Mouse (Mus musculus) brown adipose tissue, adult 24 weeks (tissue): ENCODE measurements around the gene Sh3glb1. TPM values are rescaled to one million over a fixed set of nuclear protein-coding genes. Genes with fewer than 3 reads are reported as not detected.
"Not testable (repeated sequence)": the region's sequence is repeated elsewhere in the genome, so short reads cannot be mapped to it uniquely, and the experiment has no call there.

Experiments used
- H3K27ac ChIP-seq: fragments of 200-500 bp; replicated peaks from 2 replicates; pipeline ENCODE4 v1.5.1; 2012; ENCODE audit warnings: low read depth, mild to moderate bottlenecking, low read length
- H3K4me1 ChIP-seq: fragments of 200-500 bp; 2 replicates; pipeline ENCODE4 v1.6.1; 2012; ENCODE audit warnings: low read length, mixed read lengths; ENCODE audit not compliant: control insufficient read depth, insufficient read depth, insufficient read length
- H3K4me3 ChIP-seq: fragments of 200-500 bp; 2 replicates; pipeline ENCODE4 v1.5.1; 2012; ENCODE audit warnings: low read depth, mild to moderate bottlenecking, low read length, moderate library complexity; ENCODE audit not compliant: insufficient read depth
- polyA plus RNA-seq: library from polyadenylated mRNA; stranded (reverse); fragments of >200 nt; gene quantifications from 2 replicates; pipeline ENCODE4 v1.2.4, GENCODE M21; 2012; ENCODE audit not compliant: missing spikeins, insufficient read depth, insufficient read length

Gene Sh3glb1
- polyA plus RNA-seq, result 539 and 866 TPM in 2 replicates

DNA sequence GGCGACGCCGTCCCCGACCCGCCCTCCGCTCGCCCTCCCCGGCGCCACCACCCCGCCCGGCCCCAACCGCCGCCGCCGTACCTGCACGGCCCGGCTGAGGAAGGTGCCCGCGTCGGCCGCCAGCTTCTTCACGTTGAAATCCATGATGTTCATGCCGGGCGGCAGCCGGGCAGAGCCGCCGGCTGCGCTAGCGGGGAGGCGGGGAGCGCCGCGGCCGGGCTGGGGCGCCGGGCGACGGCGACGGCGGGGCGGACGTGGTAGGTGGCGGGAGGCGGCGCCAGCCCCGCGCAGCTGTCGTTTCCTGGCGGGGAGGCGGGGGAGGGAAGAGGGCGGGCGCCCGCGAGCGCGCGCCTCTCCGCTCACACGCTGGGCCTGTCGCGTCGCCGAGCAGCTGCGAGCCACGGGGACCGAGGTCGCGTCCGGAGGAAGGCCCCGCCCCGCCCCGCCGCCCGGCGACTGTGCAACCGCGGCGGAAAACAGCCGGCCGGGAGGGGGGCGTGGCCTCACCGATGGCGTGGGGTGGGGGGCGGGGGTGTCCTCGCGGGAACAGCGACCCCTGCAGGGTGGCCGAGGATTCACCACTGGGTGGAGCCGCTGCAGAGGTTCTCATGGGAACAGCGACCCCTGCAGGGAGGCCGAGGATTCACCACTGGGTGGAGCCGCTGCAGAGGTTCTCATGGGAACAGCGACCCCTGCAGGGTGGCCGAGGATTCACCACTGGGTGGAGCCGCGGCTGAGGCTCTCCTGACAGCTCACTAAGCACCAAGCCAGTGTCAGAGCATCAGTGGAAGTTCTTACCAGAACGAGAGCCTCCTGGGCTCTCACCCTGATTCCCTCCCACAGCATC is at the start of gene Sh3glb1:
Sh3glb1 (minus strand) TSS at position 435 of the 847 bp plus-strand sequence.
- Histone ChIP-seq H3K4me3 (peak within 1 kb of the TSS; percentile 82), H3K27ac (peak within 1 kb of the TSS; percentile 99)

DNA sequence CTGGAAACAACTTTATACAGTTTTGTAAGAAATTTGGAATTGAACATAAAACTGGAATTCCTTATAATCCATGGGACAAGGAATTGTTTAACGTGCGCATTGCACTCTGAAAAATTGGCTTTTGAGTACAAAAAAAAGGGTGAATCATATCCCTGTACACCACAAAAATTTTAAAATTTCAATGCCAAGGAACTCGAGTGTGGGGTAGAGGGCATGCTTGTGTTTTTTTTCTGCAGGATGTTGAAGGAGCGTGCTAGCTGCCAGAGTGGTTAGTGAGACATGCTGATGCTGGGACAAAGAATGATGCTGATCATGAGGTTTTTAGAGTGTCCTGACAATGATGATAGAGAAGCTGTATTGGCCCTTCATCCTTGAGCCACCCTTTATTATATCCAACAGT is 45.0 kb upstream of the Sh3glb1 start:
- no peaks in the 10 kb centered on the region for H3K4me1 ChIP-seq
- no peak overlapping the region for H3K4me3 ChIP-seq
- no peak overlapping the region for H3K27ac ChIP-seq

More for the DNA sequence above, at the start of gene Sh3glb1:
- peaks cover 10% of the 10 kb centered on the region; the same call in 1 of the 2 replicates for H3K4me1 ChIP-seq

DNA sequence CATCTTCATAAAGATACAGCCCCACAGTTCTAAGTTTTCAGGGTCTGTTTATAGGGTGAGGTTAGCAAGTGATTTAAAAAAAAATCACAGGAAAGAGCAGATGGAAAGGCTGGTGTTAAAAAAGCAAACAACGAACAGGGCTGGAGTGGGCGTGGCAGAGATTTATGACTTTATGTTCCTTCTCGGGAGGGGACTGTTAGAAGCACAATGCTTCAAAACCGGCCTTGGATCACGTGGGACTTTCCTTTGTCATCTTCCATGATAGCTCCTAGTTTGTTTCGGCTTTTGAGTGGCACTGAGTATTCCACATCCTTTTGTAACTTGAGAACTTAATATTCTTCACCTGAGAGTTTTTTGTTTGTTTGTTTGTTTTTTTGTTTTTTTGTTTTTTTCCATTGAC is 41.3 kb upstream of the Sh3glb1 start:
- Histone ChIP-seq H3K4me1 (no peaks in the 10 kb centered on the region), H3K27ac (no peak overlapping the region), H3K4me3 (no peak overlapping the region)

DNA sequence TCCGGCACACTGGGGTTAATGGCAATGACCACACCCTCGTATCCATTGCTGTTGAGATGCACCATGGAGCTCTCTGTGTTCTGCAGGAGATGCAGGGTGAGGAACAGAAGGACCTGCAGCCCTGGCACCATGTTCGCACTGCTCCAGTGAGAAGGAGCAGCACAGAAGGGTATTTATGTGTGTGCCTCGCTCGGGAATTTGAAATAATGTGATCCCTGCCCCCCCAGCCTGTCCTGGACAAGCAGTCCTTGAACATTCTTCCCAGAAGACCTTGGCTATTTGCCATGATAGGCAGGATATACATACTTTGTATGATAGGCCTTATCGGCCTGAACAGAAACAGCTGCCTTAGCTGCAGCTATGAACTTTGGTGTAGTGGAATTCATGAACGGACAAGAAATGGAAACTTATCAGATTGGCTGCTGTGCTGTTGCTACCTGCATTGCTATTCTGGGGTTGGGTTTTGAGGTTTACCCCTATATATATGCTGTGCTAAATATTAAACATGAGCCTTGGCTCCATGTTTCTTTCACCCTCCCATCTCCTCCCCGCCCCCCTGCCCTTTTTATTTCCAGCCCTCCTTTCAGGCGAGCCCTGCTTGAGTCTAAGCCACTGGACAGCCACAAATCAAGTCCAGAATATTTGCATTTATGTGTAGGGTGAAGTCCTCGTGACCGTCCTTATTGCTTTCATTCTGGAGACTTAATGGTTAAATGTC is 40.6 kb upstream of the Sh3glb1 start, which contains the start of gene Clca3a1:
Clca3a1 (minus strand) TSS at position 386 of the 718 bp plus-strand sequence.
- no peak within 1 kb of the TSS for H3K27ac ChIP-seq
- H3K4me1 ChIP-seq, result no peaks in the 10 kb centered on the region; the same call in 1 of the 2 replicates
- H3K4me3 ChIP-seq, result no peak within 1 kb of the TSS

DNA sequence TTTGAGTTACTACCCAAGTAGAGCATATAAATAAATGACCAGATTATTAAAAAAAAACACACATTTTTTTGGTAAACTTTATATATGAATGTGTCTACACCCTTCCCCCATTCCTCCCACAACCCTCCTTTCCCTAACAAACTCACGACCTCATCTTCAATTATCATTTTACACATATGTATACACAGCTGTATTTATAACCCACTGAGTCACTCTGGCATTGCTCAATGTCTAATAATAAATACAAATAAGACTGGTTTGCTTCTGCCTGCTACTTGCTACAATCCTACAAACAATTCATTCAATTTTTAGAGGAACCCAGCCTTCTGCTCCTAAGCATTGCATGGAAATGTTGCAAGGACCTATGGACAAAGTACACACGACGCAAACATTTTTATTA is 39.6 kb upstream of the Sh3glb1 start:
- no peaks in the 10 kb centered on the region; the same call in 1 of the 2 replicates for H3K4me1 ChIP-seq
- H3K27ac ChIP-seq, result no peak overlapping the region
- no peak overlapping the region for H3K4me3 ChIP-seq

DNA sequence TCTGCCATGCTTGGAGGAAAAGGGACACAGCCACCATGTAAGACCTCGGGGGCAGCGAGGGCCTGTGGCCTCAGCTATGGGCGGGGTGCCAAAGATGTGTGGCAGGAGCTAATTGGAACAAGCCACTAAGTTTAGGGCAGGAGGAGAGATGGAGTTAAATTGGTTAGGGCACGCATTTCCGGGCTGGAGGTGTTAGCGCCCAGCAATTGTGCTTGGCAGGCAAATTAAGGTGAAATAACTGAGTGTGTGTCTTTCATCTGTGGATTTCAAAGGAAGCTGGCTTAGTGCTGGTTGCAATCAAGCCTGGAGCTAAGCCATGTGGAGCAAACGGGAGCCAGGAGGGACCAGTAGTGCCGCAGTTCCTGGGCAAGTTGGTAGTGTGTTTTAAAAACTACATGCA is 36.0 kb upstream of the Sh3glb1 start:
- not testable (repeated sequence) for H3K27ac ChIP-seq, H3K4me1 ChIP-seq, H3K4me3 ChIP-seq

DNA sequence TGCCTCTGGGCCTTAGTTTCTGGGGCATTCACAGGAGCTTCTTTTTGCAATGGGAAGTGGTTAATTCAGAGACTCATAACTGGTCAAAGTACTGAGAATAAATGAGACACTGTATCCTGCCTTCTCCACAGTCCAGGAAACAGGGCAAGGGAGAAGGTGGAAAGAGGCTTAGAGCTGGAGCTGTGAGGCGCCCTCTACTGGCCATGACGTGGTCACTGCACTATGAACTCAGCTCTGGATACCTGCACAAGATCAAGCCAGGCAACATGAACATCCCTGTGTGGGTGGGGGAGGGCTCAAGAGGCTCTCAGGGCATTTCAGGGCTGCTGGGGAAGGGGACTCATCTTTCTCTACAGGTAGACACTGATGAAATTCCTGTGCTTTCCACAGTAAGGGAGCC is 33.0 kb upstream of the Sh3glb1 start:
- no peak overlapping the region for H3K27ac ChIP-seq
- no peaks in the 10 kb centered on the region; the same call in 1 of the 2 replicates for H3K4me1 ChIP-seq
- no peak overlapping the region for H3K4me3 ChIP-seq

DNA sequence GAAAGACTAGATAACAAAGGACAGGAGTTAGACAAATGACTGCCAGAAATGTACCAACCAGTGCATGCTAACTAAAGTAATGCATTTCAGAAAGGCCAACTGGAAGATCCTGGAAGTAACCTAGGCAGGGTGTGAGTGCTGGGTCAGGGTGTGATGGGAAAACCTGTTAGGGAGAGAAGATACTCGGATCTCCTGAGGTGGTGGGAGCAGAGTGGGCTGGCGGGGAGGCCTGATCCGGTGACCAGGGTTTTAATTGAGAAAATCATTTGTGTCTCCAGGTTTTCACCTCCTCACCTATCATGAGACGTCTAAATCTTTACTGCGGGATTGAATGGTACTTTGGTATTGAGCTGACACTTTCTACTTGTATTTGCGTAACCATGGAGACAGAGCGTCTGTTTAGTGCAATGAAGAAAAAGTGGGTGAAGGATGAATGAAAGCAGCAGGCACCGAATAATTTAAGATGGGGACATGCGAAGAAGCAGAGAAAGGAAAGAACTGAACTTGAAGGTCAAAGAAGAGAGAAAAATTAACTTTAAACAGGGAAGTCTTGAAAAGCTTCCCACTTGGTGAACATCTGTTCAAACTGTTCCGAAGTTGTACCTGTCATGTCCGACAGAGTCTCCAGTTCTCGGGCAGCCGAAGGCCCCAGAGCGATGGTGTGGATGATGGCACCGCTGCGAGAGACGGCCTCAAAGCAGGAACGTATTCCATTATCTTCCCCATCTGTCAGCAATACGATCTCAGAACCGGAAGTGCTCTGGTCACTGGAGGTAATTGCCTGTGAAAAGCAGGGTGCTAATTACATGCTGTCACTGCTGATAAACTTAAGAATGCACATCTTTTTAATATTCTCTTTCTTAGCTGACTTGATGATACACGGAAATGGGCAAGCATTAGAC is 29.2 kb upstream of the Sh3glb1 start:
- not testable (repeated sequence) for H3K27ac ChIP-seq, H3K4me1 ChIP-seq, H3K4me3 ChIP-seq

DNA sequence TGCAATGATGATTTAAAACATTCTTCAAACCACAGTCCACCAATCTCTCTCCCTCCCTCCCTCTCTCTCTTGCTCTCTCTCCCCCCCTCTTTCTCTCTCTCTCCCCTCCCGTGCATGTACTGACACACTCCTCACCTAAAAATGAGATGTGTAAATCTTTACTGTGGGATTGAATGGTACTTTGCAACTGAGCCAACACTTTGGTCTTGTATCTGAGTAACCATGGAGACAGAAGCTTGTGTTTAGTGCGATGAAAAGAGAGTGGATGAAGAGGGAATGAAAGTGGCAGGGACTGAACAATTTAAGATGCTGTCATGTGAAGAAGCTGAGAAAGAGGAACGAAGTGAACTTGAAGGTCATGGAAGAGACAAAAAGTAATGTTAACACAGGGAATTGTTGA is 27.6 kb upstream of the Sh3glb1 start:
- not testable (repeated sequence) for H3K4me1 ChIP-seq, H3K4me3 ChIP-seq, H3K27ac ChIP-seq

DNA sequence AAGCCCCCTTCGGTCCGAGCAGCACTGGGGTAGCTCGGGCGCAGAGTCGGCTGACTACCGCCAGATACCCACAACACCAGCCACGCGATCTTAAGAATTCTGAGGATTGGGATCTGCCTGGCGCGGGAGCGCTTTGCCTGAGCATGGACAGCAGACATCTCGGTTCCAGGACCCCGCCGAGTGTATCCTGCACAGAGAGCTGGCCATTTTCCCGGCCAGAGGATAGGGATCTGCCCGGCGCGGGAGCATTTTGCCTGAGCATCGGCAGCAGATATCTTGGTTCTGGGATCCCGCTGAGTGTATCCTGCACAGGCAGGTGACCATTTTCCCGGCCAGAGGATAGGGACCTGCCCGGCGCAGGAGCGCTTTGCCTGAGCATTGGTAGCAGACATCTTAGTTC is 18.3 kb upstream of the Sh3glb1 start:
- not testable (repeated sequence) for H3K4me1 ChIP-seq, H3K27ac ChIP-seq, H3K4me3 ChIP-seq

DNA sequence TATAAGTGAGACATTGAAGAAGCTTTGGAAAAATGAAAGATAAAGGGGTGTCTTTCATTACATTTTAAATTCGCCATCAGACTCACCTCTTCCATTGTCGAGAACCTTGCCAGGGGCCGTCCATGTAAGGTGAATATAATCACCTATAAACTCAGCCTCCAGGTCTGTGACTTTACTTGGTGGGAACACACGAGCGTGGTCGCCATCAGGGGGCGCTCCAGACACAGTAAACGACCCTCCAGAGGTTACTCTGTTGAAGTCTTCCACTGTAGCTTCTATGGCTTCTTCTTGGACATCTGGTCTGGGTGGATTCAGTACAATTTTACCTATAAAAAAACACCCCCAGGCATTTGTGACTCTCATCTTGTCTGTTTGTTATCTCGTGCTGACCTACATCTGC is 16.7 kb upstream of the Sh3glb1 start:
- no peak overlapping the region for H3K27ac ChIP-seq
- no peak overlapping the region for H3K4me3 ChIP-seq
- no peaks in the 10 kb centered on the region for H3K4me1 ChIP-seq

DNA sequence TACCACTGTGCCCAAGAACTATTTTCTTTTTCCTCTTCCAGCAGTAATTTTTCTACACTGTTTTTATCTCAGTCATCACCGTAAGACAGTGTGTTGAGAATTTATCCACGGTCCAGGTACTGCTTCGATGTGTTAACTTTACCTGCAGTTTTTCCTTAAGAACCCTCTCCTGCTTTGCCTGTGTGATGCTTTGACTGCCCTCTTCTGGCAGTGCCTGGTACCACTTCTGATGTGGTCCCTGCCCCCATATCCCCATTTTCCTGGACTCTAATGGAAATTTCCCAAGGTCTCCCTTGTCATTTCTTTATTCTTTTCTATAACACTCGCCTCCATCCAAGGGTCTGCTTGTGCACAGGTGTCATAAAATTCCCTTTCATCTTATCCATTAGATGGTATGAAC is 3.3 kb upstream of the Sh3glb1 start:
- H3K27ac ChIP-seq, result no peak overlapping the region
- no peak overlapping the region for H3K4me3 ChIP-seq
- H3K4me1 ChIP-seq, result no peaks in the 10 kb centered on the region

DNA sequence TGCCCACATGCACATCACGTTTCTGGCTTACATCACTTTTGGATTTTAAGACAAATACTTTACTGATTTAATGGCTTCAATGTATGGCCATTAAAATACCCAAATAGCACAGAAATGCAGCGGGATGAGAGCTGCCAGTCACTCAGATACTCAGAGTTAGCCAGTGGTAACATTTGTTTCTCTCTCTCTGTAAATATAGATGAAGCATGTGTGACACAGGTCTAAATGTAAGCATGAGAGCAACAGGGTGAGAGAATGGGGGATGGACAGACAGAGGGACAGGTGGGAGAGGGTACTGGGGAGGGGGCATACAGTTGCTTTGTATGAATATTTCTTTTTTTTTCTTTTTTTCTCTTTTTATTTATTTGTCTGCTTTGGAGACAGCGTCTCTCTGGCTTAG is 2.4 kb upstream of the Sh3glb1 start:
- H3K4me1 ChIP-seq, H3K27ac ChIP-seq, H3K4me3 ChIP-seq: not testable (repeated sequence)

DNA sequence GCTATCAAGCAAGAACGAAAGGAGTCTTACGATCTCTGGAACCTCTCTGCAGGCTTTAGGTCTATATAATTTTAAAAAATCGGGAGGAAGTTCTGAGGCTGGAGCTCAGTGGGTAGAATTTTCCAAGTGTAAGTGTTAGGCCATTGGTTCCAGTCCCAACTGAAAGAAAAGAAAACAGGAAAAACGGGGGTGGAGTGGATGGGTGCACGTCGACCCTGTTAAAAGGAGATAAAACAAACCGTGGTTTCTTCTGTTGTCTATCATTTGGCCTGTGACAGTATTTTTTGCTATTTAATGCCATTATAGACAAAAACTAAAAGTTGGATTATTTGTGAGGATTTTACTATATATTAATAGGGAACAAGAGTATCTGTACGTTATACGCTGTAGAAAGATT is 1.7 kb upstream of the Sh3glb1 start:
- peaks cover 4% of the 10 kb centered on the region; the same call in 1 of the 2 replicates for H3K4me1 ChIP-seq
- H3K4me3 ChIP-seq, result no peak overlapping the region
- no peak overlapping the region for H3K27ac ChIP-seq
